Mouse (Mus musculus) regulatory T cell (primary cell): ENCODE data around the gene Mapk9.
"Not testable (repeated sequence)": the region's sequence is repeated elsewhere in the genome, so short reads cannot be mapped to it uniquely, and the experiment has no call there.

Source experiments
- in situ Hi-C: fragments of 300-600 bp; cut with MboI, MseI; formaldehyde crosslinking; loops from one replicate; pipeline ENCODE4 v1.15.1; 2025; ENCODE audit warnings: high pct_unique_total_duplicates

Mapk9 gene

DNA sequence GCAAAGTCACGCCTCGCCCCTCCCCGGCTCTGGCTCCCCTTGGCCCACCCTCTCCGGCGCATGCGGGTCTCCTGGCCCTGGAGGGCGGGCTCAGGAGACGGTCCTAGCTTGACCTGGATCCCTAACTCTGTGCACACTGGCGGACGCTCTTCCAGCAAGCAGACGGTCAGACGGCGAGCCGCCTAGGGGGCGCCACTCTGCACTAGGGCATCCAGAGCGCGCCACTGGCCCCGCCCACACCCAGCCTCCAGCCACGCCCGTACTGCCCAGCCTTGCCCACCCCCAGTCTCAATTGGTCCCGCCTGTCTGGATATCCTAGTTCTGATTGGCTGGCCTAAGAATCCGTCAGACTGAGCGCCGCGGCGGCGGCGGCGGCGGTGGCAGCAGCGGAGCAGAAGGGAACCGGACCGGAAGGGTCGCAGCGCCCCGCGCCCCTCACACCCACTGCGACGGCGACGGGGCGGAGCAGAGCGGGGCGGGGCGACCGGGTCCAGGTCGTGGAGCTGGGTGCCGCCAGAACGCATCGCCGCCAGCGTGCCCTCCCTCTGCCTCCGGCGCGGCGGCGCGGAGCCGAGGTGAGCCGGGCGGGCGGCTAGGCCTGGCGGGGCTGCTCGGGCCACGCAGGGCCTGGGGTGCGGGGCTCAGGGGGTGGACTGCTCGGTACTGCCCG, at the start of gene Mapk9:
Mapk9 (plus strand) TSS at position 351 of the 670 bp plus-strand sequence.
- in situ Hi-C loops, result loop anchor here (5.0 kb wide), 1 partner anchor 129 kb away; no protein-coding TSS in a partner anchor

DNA sequence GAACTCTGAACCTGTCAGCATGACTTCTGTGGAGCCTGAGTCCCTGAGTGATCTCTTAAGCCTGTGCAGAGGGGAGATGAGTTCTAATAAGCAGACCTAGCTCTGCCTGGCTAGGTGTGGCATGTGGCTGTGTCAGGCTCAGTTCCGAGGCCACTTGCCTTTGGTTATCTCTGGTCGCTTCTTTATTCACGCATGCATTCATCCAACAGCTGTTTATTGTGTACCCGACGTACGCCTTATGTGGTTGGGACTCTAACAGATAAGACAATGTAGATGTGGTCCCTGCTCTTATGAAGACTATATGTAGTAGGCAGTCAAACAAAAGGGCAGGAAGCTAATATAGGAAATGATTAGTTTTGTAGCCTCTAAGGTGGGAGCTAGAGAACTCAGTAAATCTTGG, 47.6 kb upstream of the Mapk9 start:
- in situ Hi-C loops, result no loop called here

DNA sequence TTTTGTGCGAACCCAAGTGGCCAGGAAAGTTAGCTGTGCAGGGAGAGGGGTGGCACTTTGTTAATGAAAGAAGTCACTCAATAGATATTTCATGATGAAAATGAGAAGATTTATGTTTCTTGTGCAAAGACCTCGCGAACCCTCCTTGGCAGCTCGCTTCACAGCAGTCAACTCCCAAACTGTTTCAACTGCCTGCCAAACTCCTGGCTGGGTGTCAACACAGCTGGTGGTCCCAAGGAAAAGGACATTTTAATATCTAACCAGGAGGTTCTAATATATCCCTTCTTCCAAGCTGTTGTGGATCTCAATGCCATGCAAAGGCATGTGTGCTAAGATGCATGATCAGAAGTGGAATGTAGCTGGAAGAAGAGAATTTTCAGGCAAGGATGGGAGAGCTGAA, 45.0 kb upstream of the Mapk9 start:
- in situ Hi-C loops, result loop anchor here (10.0 kb wide), 1 partner anchor 1733 kb away; no protein-coding TSS in a partner anchor

- in situ Hi-C loops, result loop anchor here (10.0 kb wide), 1 partner anchor 1731 kb away; no protein-coding TSS in a partner anchor
These were observed 42.8 kb upstream of the Mapk9 start for GRCm38 (mm10) chr11:49803801-49804200.

GRCm38 (mm10) chr11:49806218-49806617, 40.3 kb upstream of the Mapk9 start:
- in situ Hi-C loops, result loop anchor here (10.0 kb wide), 1 partner anchor 1729 kb away; no protein-coding TSS in a partner anchor

GRCm38 (mm10) chr11:49808946-49809345, 37.6 kb upstream of the Mapk9 start:
- in situ Hi-C loops, result loop anchor here (10.0 kb wide), 1 partner anchor 1726 kb away; no protein-coding TSS in a partner anchor

DNA sequence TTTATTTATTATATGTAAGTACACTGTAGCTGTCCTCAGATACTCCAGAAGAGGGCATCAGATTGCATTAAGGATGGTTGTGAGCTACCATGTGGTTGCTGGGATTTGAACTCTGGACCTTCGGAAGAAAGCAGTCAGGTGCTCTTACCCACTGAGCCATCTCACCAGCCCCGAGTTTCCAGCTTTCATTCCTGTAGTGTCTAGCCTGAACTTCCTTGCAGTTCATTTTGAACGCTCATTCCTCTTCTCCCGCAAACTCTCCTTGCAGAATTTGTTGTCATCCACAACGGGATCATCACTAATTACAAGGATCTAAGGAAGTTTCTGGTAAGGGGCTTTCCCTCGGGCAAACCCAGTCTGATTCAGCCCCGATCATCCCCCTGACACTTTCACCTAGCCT, 35.9 kb upstream of the Mapk9 start:
- in situ Hi-C loops, result not testable (repeated sequence)

DNA sequence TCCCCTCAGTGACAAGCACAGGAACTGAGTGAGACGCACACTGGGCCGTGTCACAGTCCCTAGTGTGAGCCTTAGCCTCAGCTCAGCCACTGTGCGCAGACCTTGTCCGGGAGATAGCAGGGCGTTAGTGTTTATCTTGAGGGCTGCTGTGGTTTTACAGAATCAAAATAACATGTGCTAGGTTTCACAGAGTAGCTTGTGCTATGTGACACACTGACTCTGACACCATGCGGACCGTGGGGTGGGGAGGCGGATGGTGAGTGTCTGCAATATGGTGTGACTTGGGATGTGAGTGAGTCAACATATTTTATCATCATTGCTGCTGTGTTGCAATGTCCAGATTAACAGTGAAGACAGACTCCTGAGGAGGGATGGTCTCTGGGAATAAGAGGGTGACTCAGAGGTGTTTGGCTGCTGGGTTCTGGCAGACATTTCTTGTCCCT, 35.4 kb upstream of the Mapk9 start:
- in situ Hi-C loops, result no loop called here

DNA sequence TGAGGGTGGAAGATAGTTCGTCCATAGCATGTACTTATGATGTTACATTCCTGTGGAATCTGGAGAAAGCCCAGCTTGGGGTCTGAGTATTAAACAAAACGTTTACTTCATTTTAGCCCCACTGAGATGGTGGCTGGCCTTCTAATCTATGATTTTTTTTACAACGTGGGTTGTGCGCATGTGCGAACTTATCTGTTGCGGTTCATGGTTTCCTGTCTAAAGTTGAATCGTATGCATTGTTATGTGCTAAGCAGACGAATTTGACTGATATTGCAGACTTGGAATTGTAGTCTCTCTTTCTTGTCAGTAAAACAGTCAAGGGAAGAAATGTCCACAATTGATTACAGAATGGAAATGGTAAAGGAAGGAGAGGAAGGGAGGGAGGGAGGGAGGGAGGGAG, 34.7 kb upstream of the Mapk9 start:
- in situ Hi-C loops, result no loop called here

DNA sequence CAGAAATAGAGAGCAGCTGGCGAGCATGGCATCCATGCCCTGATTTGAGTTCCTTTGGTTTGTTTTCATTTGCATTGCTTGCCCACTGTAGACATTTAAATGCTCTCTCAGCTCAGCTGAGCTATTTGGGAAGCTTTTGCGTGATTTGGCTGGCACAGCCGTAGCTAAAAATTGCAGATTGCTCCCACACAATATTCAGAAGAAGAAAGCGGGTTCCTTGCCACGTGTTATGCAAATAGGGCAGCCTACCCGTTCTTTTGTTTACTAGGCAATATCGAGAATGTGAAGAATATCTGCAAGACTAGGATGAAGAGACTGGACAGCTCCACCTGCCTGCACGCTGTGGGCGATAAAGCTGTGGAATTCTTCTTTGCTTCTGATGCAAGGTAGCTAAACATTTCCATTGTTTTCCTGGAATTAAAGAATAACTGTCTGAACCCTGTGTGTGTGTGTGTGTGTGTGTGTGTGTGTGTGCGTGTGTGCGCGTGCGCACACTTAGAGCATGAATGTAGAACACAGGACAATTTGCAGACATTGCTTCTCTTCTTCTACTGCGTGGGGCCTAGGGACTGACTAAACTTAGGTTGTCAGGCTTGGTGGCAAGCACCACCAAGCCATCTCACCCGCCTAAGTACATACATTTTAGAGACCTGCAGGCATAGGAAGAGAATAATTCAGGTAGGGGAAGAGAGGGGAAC, 27.5 kb upstream of the Mapk9 start:
- in situ Hi-C loops, result no loop called here

DNA sequence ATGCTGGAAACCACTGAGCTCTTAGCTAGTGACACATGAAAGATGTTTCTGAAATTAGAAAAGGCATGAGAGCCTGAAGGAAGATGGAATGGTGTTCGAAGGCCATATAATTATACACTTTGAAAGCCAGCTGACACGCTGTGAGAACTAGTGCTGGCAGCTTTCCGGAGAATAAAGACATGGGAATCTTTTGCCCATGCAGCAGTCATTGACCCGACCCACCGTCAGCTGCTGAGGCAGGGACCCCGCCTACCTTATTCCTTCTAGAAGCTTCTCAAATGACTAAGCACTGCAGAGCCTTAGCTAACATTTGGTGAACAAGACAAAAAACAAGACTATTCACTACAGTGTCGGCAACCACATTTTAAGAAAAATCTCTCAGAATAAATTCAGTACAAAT, 26.9 kb upstream of the Mapk9 start:
- in situ Hi-C loops, result no loop called here

DNA sequence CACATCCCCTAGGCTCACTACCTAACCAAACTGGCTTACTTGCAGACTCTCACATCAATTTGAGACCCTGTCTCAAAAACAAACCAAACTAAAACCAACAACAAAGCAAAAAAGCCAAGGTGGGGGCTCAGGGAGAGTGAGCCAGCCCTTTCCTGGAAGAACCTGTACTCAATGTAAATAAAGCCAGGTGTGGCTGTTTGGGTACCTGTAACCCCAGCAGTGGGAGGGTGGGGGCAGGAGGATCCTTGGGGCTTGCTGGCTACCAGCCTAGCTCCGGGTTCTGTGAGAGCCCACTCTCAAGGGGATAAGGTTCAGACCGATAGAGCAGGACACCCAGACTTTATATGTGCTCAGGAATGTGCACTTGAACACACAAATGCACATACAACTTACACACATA, 25.6 kb upstream of the Mapk9 start:
- in situ Hi-C loops, result no loop called here

GRCm38 (mm10) chr11:49821546-49821945, 25.0 kb upstream of the Mapk9 start:
- in situ Hi-C loops, result no loop called here

DNA sequence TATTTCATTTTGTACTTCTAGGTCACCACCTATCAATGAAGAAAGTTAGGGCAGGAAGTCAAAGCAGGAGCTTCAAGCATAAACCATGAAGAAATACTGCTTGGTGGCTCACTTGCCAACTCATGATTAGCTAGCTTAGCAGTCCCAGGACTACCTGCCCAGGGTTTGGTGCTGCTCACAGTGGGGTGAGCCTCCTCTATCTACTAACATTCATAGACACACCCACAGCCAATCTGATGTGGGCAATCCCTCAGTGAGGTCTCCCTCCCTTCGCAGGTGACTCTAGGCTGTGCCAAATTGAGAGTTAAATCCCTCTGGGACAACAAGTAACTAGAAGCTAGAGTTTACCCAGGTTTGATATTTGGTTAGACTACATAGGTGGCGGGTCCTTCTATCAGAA, 24.2 kb upstream of the Mapk9 start:
- in situ Hi-C loops, result no loop called here

DNA sequence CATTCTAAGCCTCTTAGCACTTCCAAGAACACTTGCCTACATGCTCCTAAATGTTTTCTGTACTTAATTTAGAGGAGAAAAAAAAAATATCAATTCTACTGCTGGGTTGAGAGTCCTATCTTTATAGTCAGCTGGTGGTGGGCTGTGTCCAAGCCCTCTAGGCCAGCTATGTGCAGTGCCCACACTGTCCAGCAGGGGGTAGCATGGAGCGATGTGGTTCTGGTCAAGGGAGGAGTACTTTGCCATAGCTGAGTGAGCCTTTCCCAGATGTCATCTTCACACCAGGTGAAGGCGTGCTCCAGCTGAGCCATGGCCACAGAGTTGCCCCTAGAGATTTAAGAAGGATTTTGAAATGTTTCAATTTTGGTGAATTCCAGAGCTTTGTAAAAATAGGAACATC, 21.7 kb upstream of the Mapk9 start:
- in situ Hi-C loops, result no loop called here

- in situ Hi-C loops, result no loop called here
These were observed 19.3 kb upstream of the Mapk9 start for GRCm38 (mm10) chr11:49827243-49827642.

- in situ Hi-C loops, result no loop called here
These were observed 17.3 kb upstream of the Mapk9 start for GRCm38 (mm10) chr11:49829176-49829745.

GRCm38 (mm10) chr11:49831980-49832379, 14.6 kb upstream of the Mapk9 start:
- in situ Hi-C loops, result no loop called here

DNA sequence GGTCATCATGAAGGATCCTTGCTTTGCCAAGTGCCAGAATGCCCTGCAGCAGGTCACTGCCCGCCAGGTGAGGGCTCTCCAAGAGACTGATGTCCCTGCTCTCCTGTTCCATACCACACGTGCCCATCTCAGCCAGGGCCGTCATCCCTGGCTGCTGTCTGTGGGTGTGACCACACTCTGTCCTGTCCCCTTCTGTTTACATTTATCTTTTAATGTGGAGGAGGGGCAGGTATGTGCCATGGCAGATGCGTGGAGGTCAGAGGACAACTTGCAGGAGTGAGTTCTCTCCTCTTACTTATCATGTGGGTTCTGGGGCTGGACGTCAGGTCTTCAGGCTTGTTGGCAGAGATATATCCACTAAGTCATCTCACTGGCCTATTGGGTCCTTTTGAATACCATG, 13.6 kb upstream of the Mapk9 start:
- in situ Hi-C loops, result no loop called here

DNA sequence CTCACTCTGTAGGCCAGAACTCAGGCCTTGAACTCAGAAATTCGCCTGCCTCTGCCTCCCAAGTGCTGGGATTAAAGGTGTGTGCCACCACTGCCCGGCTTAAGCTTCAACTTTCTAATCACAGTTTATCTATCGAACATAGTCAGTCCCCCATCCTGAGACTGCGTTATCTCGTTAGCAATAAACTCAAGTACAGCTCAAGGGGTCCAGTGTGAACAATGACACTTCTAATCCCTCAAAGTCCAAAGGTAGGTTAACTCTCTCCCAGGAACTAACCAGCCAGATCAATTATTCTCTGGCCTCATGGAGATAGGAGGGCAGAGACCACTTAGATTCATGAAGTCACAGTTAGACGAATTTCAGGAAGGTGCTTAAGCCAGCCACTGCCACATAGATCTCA, 12.3 kb upstream of the Mapk9 start:
- in situ Hi-C loops, result no loop called here

DNA sequence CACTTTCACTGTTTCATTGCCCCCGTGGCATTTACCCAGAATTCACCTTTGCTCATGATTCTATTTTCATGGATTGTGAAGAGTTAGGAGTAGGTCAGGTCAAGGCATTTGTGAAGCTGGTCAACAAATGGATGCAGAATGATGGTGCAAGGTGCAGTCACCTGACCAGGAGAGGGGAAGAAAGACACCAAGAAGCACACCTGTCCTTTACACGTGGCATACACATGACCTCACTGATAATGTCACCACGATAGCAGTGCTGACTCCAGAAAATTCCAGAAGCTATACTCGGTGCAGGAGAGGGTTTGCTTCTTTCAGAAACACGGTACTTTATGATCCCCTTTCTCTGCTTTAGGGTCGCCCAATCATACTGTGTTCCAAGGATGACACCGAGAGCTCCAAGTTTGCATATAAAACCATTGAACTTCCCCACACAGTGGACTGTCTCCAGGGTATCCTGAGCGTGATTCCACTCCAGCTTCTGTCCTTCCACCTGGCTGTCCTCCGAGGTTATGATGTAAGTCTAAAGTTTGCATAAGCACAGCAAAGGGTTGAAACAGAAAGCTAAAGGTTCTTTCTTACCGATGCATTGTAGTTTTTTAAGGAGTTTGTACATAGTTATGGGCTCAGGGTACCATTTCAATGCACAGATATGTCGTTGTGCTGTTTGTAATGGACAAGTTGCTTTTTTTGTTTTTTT, 11.1 kb upstream of the Mapk9 start:
- in situ Hi-C loops, result no loop called here
